Mouse (Mus musculus): ENCODE measurements at regions not wholly inside any gene's neighbourhood (a gene's known extent, or its start where the extent isn't known, plus 50 kb on each side); places are given as distances from the start of the nearest gene placed in this dataset.
"Not testable (repeated sequence)": the region's sequence is repeated elsewhere in the genome, so short reads cannot be mapped to it uniquely, and the experiment has no call there.

DNA sequence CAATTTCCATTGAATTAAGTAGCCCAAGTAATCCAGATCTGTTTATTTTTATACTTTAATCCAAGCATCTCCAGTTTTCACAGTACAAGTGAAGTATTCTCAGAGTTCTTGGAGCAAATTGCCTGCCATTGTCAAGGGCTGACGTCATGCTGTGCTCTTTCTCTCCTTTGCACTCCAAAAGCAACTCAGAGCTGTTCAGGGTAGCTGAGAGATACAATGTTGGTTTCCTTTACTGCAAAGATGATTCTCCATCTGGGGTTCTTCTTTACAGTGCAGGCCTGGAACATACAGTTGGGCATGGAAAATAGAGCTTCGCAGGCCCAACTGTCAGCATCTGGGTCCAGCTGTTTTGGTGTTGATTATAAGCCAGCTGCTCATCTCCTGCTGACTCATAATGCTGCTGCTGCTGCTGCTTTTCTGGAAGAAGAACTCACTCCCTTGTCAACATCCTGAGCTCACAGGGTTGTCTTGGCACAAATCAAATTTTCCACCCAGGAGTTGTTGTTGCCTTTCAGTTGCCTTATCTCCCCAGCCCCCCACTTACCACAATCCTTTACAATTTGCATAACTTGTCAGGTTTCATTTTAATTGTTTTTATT is 454.7 kb upstream of the Slc5a7 start:
- DNase-seq (ENCODE audit: extremely low read depth, low read depth, low spot score) = no peak
- Histone ChIP-seq H3K9ac (ENCODE audit: low read depth, low read length) (no peak overlapping the region), H3K4me1 (ENCODE audit: control insufficient read depth, insufficient read depth, low read length) (no peaks in the 10 kb centered on the region), H3K79me2 (ENCODE audit: control insufficient read depth, insufficient read depth, low read length) (no peaks in the 10 kb centered on the region), H3K27me3 (ENCODE audit: control insufficient read depth, insufficient read depth, low read length) (no peaks in the 10 kb centered on the region), H3K36me3 (ENCODE audit: control insufficient read depth, insufficient read depth, low read length) (no peaks in the 10 kb centered on the region), H3K4me3 (ENCODE audit: insufficient read depth, low read depth, low read length) (no peak overlapping the region), H3K27ac (replicated peaks; ENCODE audit: insufficient read depth, low read depth, low read length) (no peak overlapping the region)
- WGBS = 36% methylated on average over 2 of the region's 2 CpGs
- TF ChIP-seq POLR2A (IDR thresholded peaks at IDR 0.05; ENCODE audit: extremely low read depth, insufficient read depth, low read length) (no peak), CTCF (IDR thresholded peaks at IDR 0.05; ENCODE audit: low read depth, low read length) (no peak)

GRCm38 (mm10) chr17:54752917-54753316 is 454.1 kb upstream of the Slc5a7 start:
- TF ChIP-seq POLR2A (IDR thresholded peaks at IDR 0.05; ENCODE audit: extremely low read depth, insufficient read depth, low read length) (no peak), CTCF (IDR thresholded peaks at IDR 0.05; ENCODE audit: low read depth, low read length) (no peak)
- Histone ChIP-seq H3K4me3 (ENCODE audit: insufficient read depth, low read depth, low read length) (no peak overlapping the region), H3K9ac (ENCODE audit: low read depth, low read length) (no peak overlapping the region), H3K4me1 (ENCODE audit: control insufficient read depth, insufficient read depth, low read length) (no peaks in the 10 kb centered on the region), H3K27me3 (ENCODE audit: control insufficient read depth, insufficient read depth, low read length) (no peaks in the 10 kb centered on the region), H3K27ac (replicated peaks; ENCODE audit: insufficient read depth, low read depth, low read length) (no peak overlapping the region), H3K36me3 (ENCODE audit: control insufficient read depth, insufficient read depth, low read length) (no peaks in the 10 kb centered on the region), H3K79me2 (ENCODE audit: control insufficient read depth, insufficient read depth, low read length) (no peaks in the 10 kb centered on the region)
- DNase-seq (ENCODE audit: extremely low read depth, low read depth, low spot score) = no peak

- H3K27me3 ChIP-seq (ENCODE audit: control insufficient read depth, insufficient read depth, low read length) = no peaks in the 10 kb centered on the region
- H3K4me3 ChIP-seq (ENCODE audit: insufficient read depth, low read depth, low read length) = no peak overlapping the region
- no peak overlapping the region for H3K27ac ChIP-seq (replicated peaks; ENCODE audit: insufficient read depth, low read depth, low read length)
- TF ChIP-seq CTCF (IDR thresholded peaks at IDR 0.05; ENCODE audit: low read depth, low read length) = no peak
- no peak for TF ChIP-seq POLR2A (IDR thresholded peaks at IDR 0.05; ENCODE audit: extremely low read depth, insufficient read depth, low read length)
- no peak for DNase-seq (ENCODE audit: extremely low read depth, low read depth, low spot score)
- H3K79me2 ChIP-seq (ENCODE audit: control insufficient read depth, insufficient read depth, low read length) = no peaks in the 10 kb centered on the region
- WGBS = 64% methylated on average over 3 of the region's 3 CpGs
- H3K4me1 ChIP-seq (ENCODE audit: control insufficient read depth, insufficient read depth, low read length) = no peaks in the 10 kb centered on the region
- no peaks in the 10 kb centered on the region for H3K36me3 ChIP-seq (ENCODE audit: control insufficient read depth, insufficient read depth, low read length)
- H3K9ac ChIP-seq (ENCODE audit: low read depth, low read length) = no peak overlapping the region
Measured at GRCm38 (mm10) chr17:54735836-54736235, 437.0 kb upstream of the Slc5a7 start.

- no peak overlapping the region for H3K27ac ChIP-seq (replicated peaks; ENCODE audit: insufficient read depth, low read depth, low read length)
- no peak overlapping the region for H3K4me3 ChIP-seq (ENCODE audit: insufficient read depth, low read depth, low read length)
- no peak overlapping the region for H3K9ac ChIP-seq (ENCODE audit: low read depth, low read length)
- H3K4me1 ChIP-seq (ENCODE audit: control insufficient read depth, insufficient read depth, low read length) = no peaks in the 10 kb centered on the region
- no peaks in the 10 kb centered on the region for H3K27me3 ChIP-seq (ENCODE audit: control insufficient read depth, insufficient read depth, low read length)
- no peak for TF ChIP-seq POLR2A (IDR thresholded peaks at IDR 0.05; ENCODE audit: extremely low read depth, insufficient read depth, low read length)
- TF ChIP-seq CTCF (IDR thresholded peaks at IDR 0.05; ENCODE audit: low read depth, low read length) = no peak
- no peak for DNase-seq (ENCODE audit: extremely low read depth, low read depth, low spot score)
- H3K36me3 ChIP-seq (ENCODE audit: control insufficient read depth, insufficient read depth, low read length) = no peaks in the 10 kb centered on the region
- H3K79me2 ChIP-seq (ENCODE audit: control insufficient read depth, insufficient read depth, low read length) = no peaks in the 10 kb centered on the region
Measured at GRCm38 (mm10) chr17:54727660-54728059, 428.8 kb upstream of the Slc5a7 start.

DNA sequence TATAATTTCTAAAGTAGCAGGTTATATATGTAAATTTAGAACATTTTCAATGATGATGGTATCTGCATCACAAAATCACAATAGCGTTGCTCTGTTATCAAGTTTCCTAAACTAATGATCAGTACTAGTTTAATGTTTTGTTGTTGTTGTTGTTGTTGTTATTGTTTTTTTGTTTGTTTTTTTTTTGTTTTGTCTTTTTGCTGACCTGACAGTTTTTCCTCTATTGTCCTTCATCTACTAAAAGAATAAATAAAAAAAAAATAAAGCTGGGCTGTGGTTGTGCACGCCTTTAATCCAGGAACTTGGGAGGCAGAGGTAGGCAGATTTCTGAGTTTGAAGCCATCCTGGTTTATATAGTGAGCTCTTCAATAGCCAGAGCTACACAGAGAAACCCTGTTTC is 427.9 kb upstream of the Slc5a7 start:
- DNase-seq (ENCODE audit: extremely low read depth, low read depth, low spot score) = no peak
- no peak overlapping the region for H3K27ac ChIP-seq (replicated peaks; ENCODE audit: insufficient read depth, low read depth, low read length)
- H3K4me1 ChIP-seq (ENCODE audit: control insufficient read depth, insufficient read depth, low read length) = no peaks in the 10 kb centered on the region
- no peaks in the 10 kb centered on the region for H3K27me3 ChIP-seq (ENCODE audit: control insufficient read depth, insufficient read depth, low read length)
- TF ChIP-seq POLR2A (IDR thresholded peaks at IDR 0.05; ENCODE audit: extremely low read depth, insufficient read depth, low read length) (no peak), CTCF (IDR thresholded peaks at IDR 0.05; ENCODE audit: low read depth, low read length) (no peak)
- no peak overlapping the region for H3K4me3 ChIP-seq (ENCODE audit: insufficient read depth, low read depth, low read length)
- no peaks in the 10 kb centered on the region for H3K36me3 ChIP-seq (ENCODE audit: control insufficient read depth, insufficient read depth, low read length)
- 92% methylated on average over 2 of the region's 2 CpGs for WGBS
- H3K9ac ChIP-seq (ENCODE audit: low read depth, low read length) = no peak overlapping the region
- no peaks in the 10 kb centered on the region for H3K79me2 ChIP-seq (ENCODE audit: control insufficient read depth, insufficient read depth, low read length)

- 77% methylated on average over 1 of the region's 1 CpGs for WGBS
- no peaks in the 10 kb centered on the region for H3K4me1 ChIP-seq (ENCODE audit: control insufficient read depth, insufficient read depth, low read length)
- no peak for TF ChIP-seq POLR2A (IDR thresholded peaks at IDR 0.05; ENCODE audit: extremely low read depth, insufficient read depth, low read length)
- TF ChIP-seq CTCF (IDR thresholded peaks at IDR 0.05; ENCODE audit: low read depth, low read length) = no peak
Measured at GRCm38 (mm10) chr17:54713026-54713425, 414.2 kb upstream of the Slc5a7 start.

GRCm38 (mm10) chr17:54707811-54708210 is 409.0 kb upstream of the Slc5a7 start:
- H3K36me3 ChIP-seq (ENCODE audit: control insufficient read depth, insufficient read depth, low read length); H3K9ac ChIP-seq (ENCODE audit: low read depth, low read length); H3K27me3 ChIP-seq (ENCODE audit: control insufficient read depth, insufficient read depth, low read length); H3K79me2 ChIP-seq (ENCODE audit: control insufficient read depth, insufficient read depth, low read length); DNase-seq (ENCODE audit: extremely low read depth, low read depth, low spot score); H3K4me3 ChIP-seq (ENCODE audit: insufficient read depth, low read depth, low read length); H3K27ac ChIP-seq (replicated peaks; ENCODE audit: insufficient read depth, low read depth, low read length); H3K4me1 ChIP-seq (ENCODE audit: control insufficient read depth, insufficient read depth, low read length): not testable (repeated sequence)

More at GRCm38 (mm10) chr17:54713026-54713425, 414.2 kb upstream of the Slc5a7 start:
- Histone ChIP-seq H3K4me3 (ENCODE audit: insufficient read depth, low read depth, low read length) (no peak overlapping the region), H3K36me3 (ENCODE audit: control insufficient read depth, insufficient read depth, low read length) (no peaks in the 10 kb centered on the region), H3K9ac (ENCODE audit: low read depth, low read length) (no peak overlapping the region), H3K27me3 (ENCODE audit: control insufficient read depth, insufficient read depth, low read length) (no peaks in the 10 kb centered on the region), H3K79me2 (ENCODE audit: control insufficient read depth, insufficient read depth, low read length) (no peaks in the 10 kb centered on the region), H3K27ac (replicated peaks; ENCODE audit: insufficient read depth, low read depth, low read length) (no peak overlapping the region)
- DNase-seq (ENCODE audit: extremely low read depth, low read depth, low spot score) = no peak
